Mouse (Mus musculus) granulocyte monocyte progenitor cell, adult 5-6 weeks (primary cell): ENCODE results near the gene Bco2. TPM values are rescaled to one million over a fixed set of nuclear protein-coding genes. Genes with fewer than 3 reads are reported as not detected.

Experiments used
- total RNA-seq, 2 experiments: library from RNA; stranded (forward) in 1 of 2; stranded (reverse) in 1 of 2; fragments of 200-712, 200-1000 nt in 1 of 2; fragments of >200 nt in 1 of 2; fragmentation: Nextera tagmentation in 1 of 2; gene quantifications; 2 replicates each; pipeline ENCODE4 v1.2.3; 2014 to 2017

The Bco2 gene
- total RNA-seq, 2 experiments from 2014 or later: 0.62 TPM; not detected in 1

Other genes starting within 250 kb of the Bco2 start
- gene Rpl10-ps3, start 210.2 kb downstream of the Bco2 start, total RNA-seq (2014; fragmentation: Nextera tagmentation): 525 and 847 TPM in 2 replicates
- 296 and 372 TPM in 2 replicates for gene Rpl10-ps3, start 210.2 kb downstream of the Bco2 start, total RNA-seq (2017)
- gene Plet1, start 60.7 kb downstream of the Bco2 start, total RNA-seq (2014; fragmentation: Nextera tagmentation): 5.2 TPM in 1 of 2 replicates, not detected in the other
- gene Plet1, start 60.7 kb downstream of the Bco2 start, total RNA-seq (2017): not detected in 2 replicates
- 107 and 145 TPM in 2 replicates for gene Pts, start 26.5 kb downstream of the Bco2 start, total RNA-seq (2014; fragmentation: Nextera tagmentation)
- gene Pts, start 26.5 kb downstream of the Bco2 start, total RNA-seq (2017): 77.5 and 108 TPM in 2 replicates
- 1.0 and 4.5 TPM in 2 replicates for gene Il18, start 354 bp downstream of the Bco2 start, total RNA-seq (2014; fragmentation: Nextera tagmentation)
- gene Il18, start 354 bp downstream of the Bco2 start, total RNA-seq (2017): 2.6 and 4.2 TPM in 2 replicates
- gene Tex12, start 6.1 kb upstream of the Bco2 start, total RNA-seq (2014; fragmentation: Nextera tagmentation): not detected in 2 replicates
- not detected in 2 replicates for gene Tex12, start 6.1 kb upstream of the Bco2 start, total RNA-seq (2017)
- gene Sdhd, start 48.6 kb upstream of the Bco2 start, total RNA-seq (2014; fragmentation: Nextera tagmentation): 172 and 230 TPM in 2 replicates
- 178 and 221 TPM in 2 replicates for gene Sdhd, start 48.6 kb upstream of the Bco2 start, total RNA-seq (2017)
- 134 and 159 TPM in 2 replicates for gene Timm8b, start 48.7 kb upstream of the Bco2 start, total RNA-seq (2014; fragmentation: Nextera tagmentation)
- 238 and 258 TPM in 2 replicates for gene Timm8b, start 48.7 kb upstream of the Bco2 start, total RNA-seq (2017)
- 0.41 and 1.5 TPM in 2 replicates for gene Pih1d2, start 62.1 kb upstream of the Bco2 start, total RNA-seq (2014; fragmentation: Nextera tagmentation)
- gene Pih1d2, start 62.1 kb upstream of the Bco2 start, total RNA-seq (2017): 0.41 and 7.5 TPM in 2 replicates
- 26.3 and 29.6 TPM in 2 replicates for gene Nkapd1, start 62.3 kb upstream of the Bco2 start, total RNA-seq (2014; fragmentation: Nextera tagmentation)
- 36.4 and 43.9 TPM in 2 replicates for gene Nkapd1, start 62.3 kb upstream of the Bco2 start, total RNA-seq (2017)
- 33.9 and 61.3 TPM in 2 replicates for gene Dlat, start 104.6 kb upstream of the Bco2 start, total RNA-seq (2014; fragmentation: Nextera tagmentation)
- 30.4 and 48.5 TPM in 2 replicates for gene Dlat, start 104.6 kb upstream of the Bco2 start, total RNA-seq (2017)
- gene Dixdc1, start 184.3 kb upstream of the Bco2 start, total RNA-seq (2014; fragmentation: Nextera tagmentation): 0.11 and 0.82 TPM in 2 replicates
- 0.10 and 0.39 TPM in 2 replicates for gene Dixdc1, start 184.3 kb upstream of the Bco2 start, total RNA-seq (2017)
- not detected in 2 replicates for gene 2310030G06Rik, start 191.4 kb upstream of the Bco2 start, total RNA-seq (2014; fragmentation: Nextera tagmentation)
- gene 2310030G06Rik, start 191.4 kb upstream of the Bco2 start, total RNA-seq (2017): not detected in 2 replicates
- gene Cryab, start 196.1 kb upstream of the Bco2 start, total RNA-seq (2014; fragmentation: Nextera tagmentation): 1.6 TPM in 1 of 2 replicates, not detected in the other
- gene Cryab, start 196.1 kb upstream of the Bco2 start, total RNA-seq (2017): 2.5 TPM in 1 of 2 replicates, not detected in the other
- not detected in 2 replicates for gene Hspb2, start 197.2 kb upstream of the Bco2 start, total RNA-seq (2014; fragmentation: Nextera tagmentation)
- not detected in 2 replicates for gene Hspb2, start 197.2 kb upstream of the Bco2 start, total RNA-seq (2017)
- gene Fdxacb1, start 213.1 kb upstream of the Bco2 start, total RNA-seq (2014; fragmentation: Nextera tagmentation): 9.8 and 14.9 TPM in 2 replicates
- 6.3 and 7.1 TPM in 2 replicates for gene Fdxacb1, start 213.1 kb upstream of the Bco2 start, total RNA-seq (2017)
- 25.1 and 30.7 TPM in 2 replicates for gene Alg9, start 219.8 kb upstream of the Bco2 start, total RNA-seq (2014; fragmentation: Nextera tagmentation)
- 22.7 TPM in 2 replicates for gene Alg9, start 219.8 kb upstream of the Bco2 start, total RNA-seq (2017)
- gene 1110032A03Rik, start 220.3 kb upstream of the Bco2 start, total RNA-seq (2014; fragmentation: Nextera tagmentation): 19.9 and 22.7 TPM in 2 replicates
- gene 1110032A03Rik, start 220.3 kb upstream of the Bco2 start, total RNA-seq (2017): 11.2 and 16.3 TPM in 2 replicates